13 mouse cellular contexts compared by ENCODE assay signal in the genomic region with DNA sequence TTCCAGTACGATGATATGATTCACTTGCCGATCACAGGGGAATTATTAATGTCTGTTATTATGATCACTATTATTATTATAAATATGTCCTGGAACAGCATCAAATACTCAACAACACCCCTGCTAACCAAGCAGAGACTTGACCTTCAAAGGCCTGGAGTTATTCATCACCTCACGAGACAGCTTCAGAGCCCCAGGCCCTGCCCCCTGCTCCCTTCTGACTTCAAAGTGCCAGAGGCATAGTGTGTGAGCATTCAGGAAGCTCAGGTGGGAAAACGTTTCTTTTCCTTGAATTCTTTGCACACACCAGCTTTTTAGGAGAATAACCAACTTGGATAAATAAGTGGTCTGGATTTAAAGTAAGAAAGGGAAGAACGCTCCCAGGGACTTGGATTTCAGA.
A peak's percentile ranks its signal among the peaks of the same experiment; 100 is the strongest.
DNase-seq lines count a peak whose midpoint lies in the region; ATAC-seq lines count a peak whose summit lies in the region.
"Had no signal": no experiment of that assay in that cellular context is flagged by ENCODE, and none has a peak within 500 bp of the region (broad histone marks: within the 10 kb centered on the region; RNA-seq: fewer than 3 reads in every experiment).

No protein-coding gene starts in this region.

- no peak overlapping the region for H3K4me2 ChIP-seq in heart, embryonic 12.5 days
- H3K4me2 ChIP-seq in neural tube, embryonic 12.5 days (replicated peaks): peak overlapping the region; percentile 30; the same call in 1 of the 2 replicates
- no peak overlapping the region for H3K4me2 ChIP-seq in hindbrain, embryonic 14.5 days (replicated peaks)
- H3K4me2 ChIP-seq: liver, embryonic 15.5 days had no signal

- H3K4me1 ChIP-seq in heart, embryonic 12.5 days (replicated peaks): peaks cover 48% of the 10 kb centered on the region
- peaks cover 31% of the 10 kb centered on the region for H3K4me1 ChIP-seq in neural tube, embryonic 12.5 days
- peaks cover 37% of the 10 kb centered on the region for H3K4me1 ChIP-seq in hindbrain, embryonic 14.5 days (replicated peaks; ENCODE audit: control insufficient read depth, insufficient read depth, low read length)

- H3K27me3 ChIP-seq in heart, embryonic 12.5 days (replicated peaks): no peaks in the 10 kb centered on the region
- no peaks in the 10 kb centered on the region for H3K27me3 ChIP-seq in neural tube, embryonic 12.5 days (replicated peaks)
- H3K27me3 ChIP-seq in hindbrain, embryonic 14.5 days (ENCODE audit: control insufficient read depth, insufficient read depth, low read length): no peaks in the 10 kb centered on the region
- H3K27me3 ChIP-seq: liver, embryonic 15.5 days had no signal

- no peak overlapping the region for H3K9ac ChIP-seq in heart, embryonic 12.5 days
- H3K9ac ChIP-seq in neural tube, embryonic 12.5 days: no peak overlapping the region
- H3K9ac ChIP-seq in hindbrain, embryonic 14.5 days: peak overlapping the region; percentile 17; the same call in 1 of the 2 replicates
- H3K9ac ChIP-seq: liver, embryonic 15.5 days had no signal

- 0 out of 2 replicates have a peak overlapping the region, but pooled peaks have one; percentile 31 for H3K27ac ChIP-seq in heart, embryonic 12.5 days (ENCODE audit: poor library complexity, severe bottlenecking)
- peak overlapping the region; percentile 66; the same call in 1 of the 2 replicates for H3K27ac ChIP-seq in neural tube, embryonic 12.5 days
- H3K27ac ChIP-seq in hindbrain, embryonic 14.5 days: peak overlapping the region; percentile 80
- H3K27ac ChIP-seq: liver, embryonic 15.5 days had no signal

- DNase-seq in heart, postnatal 10 days: no peak
- no peak for DNase-seq in neural tube, embryonic 10.5 days (ENCODE audit: extremely low spot score, low spot score)
- DNase-seq in hindbrain, embryonic 14.5 days (ENCODE audit: low spot score): no peak
- no peak for DNase-seq in adrenal gland, postnatal 36 days
- DNase-seq in gastrocnemius, adult 8-10 months (ENCODE audit: low spot score in 2 of 2): no peak
- DNase-seq: cerebellum, adult 8-10 months; heart, postnatal 4 days; kidney, adult 8-10 months; lung, postnatal 36 days had no signal

- no peaks in the 10 kb centered on the region for H3K36me3 ChIP-seq in heart, embryonic 12.5 days
- H3K36me3 ChIP-seq in neural tube, embryonic 12.5 days: no peaks in the 10 kb centered on the region
- H3K36me3 ChIP-seq in hindbrain, embryonic 14.5 days (replicated peaks; ENCODE audit: control insufficient read depth, insufficient read depth): no peaks in the 10 kb centered on the region
- H3K36me3 ChIP-seq: liver, embryonic 15.5 days had no signal

- no peaks in the 10 kb centered on the region for H3K9me3 ChIP-seq in heart, embryonic 12.5 days (replicated peaks)
- no peaks in the 10 kb centered on the region for H3K9me3 ChIP-seq in neural tube, embryonic 12.5 days
- H3K9me3 ChIP-seq in hindbrain, embryonic 14.5 days (ENCODE audit: control insufficient read depth, low read length): no peaks in the 10 kb centered on the region
- H3K9me3 ChIP-seq: liver, embryonic 15.5 days had no signal

- intact Hi-C loops in heart, postnatal 10 days (cut with DNase I): no loop called here

- ATAC-seq in heart, embryonic 12.5 days (ENCODE audit: insufficient number of reproducible peaks, low FRiP score): no peak
- ATAC-seq in neural tube, embryonic 12.5 days (ENCODE audit: low FRiP score, low read depth): no peak
- no peak for ATAC-seq in hindbrain, embryonic 14.5 days (ENCODE audit: low FRiP score)
- ATAC-seq: CD4-positive, CD25-positive, alpha-beta regulatory T cell, adult 4 months had no signal

- WGBS in heart, embryonic 12.5 days: 61% methylated on average over 5 of the region's 5 CpGs
- WGBS in neural tube, embryonic 12.5 days: 50% methylated on average over 5 of the region's 5 CpGs
- 49% methylated on average over 5 of the region's 5 CpGs for WGBS in hindbrain, embryonic 14.5 days

- no peak overlapping the region for H3K4me3 ChIP-seq in heart, embryonic 12.5 days
- no peak overlapping the region for H3K4me3 ChIP-seq in neural tube, embryonic 12.5 days
- no peak overlapping the region for H3K4me3 ChIP-seq in hindbrain, embryonic 14.5 days (replicated peaks; ENCODE audit: low read length)
- H3K4me3 ChIP-seq: liver, embryonic 15.5 days had no signal
